Mouse (Mus musculus): ENCODE measurements around the gene Iqgap3.

Gene Iqgap3

DNA sequence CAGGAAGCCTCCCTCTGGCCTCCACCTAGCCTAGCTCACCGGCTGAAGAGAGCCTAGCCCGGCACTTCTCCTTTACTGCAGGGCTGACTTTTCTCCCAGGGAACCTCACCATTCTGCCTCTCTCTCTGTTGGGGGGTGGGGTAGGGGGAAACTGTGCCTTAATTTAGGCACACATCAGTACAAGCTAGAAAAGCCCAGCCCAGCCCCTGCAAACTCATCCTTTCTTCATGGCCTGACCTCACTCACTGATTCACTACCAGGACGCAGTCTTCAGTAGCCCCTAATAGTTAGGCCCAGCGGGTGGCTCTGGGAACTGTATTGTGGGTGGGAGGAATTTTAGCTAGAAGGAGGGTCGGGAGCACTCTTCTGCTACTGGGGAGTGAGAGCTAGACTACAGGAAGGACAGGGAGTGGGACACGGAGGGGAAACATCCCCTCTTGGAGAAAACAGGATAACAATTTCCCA lies 67.8 kb downstream of the Iqgap3 start:
- DNase-seq (ENCODE audit: low spot score in 2 of 2), result peak in 1 of 2 experiments; percentile 57

DNA sequence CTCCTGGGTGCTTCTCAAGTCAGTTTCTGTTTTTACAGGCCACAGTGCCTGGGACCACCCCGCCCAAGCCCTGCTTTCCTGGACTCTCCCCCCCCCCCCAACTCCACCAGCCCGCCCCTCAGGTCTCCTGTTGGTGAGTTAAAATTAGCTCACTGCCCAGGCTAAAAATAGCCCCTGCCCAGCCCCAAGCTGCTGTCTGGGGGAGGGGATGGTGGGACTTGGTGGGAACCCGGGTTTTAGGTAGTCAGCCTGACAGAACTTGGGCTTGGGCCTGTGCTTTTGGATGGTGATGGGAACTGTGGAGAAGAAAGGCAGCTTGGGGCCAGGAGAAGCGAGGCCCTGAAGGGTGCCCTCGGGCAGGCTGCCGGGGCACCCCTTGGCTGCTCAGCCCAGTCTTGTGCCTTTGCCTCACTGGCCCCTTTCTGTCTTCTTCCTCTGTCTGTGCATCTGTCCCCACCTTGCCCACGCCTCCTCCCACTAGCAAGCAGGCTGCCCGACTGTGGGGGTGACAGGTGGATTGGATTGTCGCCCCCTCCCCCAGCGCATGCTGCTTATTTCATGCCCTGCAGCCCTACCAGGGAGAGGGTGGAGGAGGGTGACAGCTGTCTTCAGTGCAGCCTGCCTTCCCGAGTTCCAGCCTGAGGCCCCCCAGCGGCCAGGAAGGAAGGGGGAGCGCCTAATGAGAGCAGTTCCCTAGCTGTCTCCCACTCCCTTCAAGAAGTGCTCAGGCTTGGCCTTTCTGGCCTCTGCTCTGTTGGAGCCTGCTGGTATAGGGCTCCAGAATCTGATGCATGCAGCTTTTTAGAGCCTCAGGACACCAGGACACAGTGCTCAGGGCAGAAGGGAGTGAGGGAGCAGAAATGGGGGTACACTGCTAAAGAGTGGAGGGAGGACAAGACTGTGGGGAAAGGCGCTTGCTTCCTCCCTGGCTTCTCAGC lies 68.6 kb downstream of the Iqgap3 start:
- DNase-seq (ENCODE audit: low spot score in 2 of 2), result no peak

DNA sequence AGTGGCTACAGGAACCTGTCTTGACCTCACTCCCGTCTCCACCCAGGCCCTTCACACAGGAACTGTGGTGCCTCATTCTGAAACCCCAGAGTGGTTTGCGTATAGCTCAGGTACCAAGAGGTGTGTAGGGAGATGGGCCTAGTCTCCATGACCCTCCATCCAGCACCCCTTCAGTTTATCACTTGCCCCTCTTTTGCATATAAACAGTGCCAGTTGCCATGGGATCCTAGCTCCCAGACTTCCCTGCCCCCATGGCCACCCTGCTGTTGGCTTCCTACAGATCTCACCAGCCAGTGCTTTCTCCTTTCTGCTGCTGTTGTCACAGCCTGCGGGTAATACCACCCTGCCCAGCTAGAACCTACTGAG lies 69.2 kb downstream of the Iqgap3 start:
- no peak for DNase-seq (ENCODE audit: low spot score in 2 of 2)

DNA sequence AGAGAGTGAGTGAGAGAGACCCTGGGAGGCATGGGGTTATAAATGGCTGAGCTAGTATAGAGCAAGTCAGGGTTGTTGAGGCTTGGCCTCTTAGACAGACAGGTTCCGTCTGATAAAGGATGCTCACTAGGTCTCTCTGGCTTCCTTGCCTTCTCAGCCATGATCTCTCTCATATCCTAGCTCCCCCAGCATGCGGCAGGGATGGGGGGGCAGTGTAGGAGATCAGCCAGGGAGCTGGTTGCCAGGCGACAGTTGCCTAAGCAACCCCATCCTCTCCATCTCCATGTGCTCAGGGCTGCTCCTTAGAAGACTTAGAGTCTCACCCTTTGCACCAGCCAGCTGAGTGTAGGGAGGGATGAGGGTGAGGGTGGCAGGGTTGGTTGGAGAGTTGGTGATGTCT lies 70.3 kb downstream of the Iqgap3 start:
- DNase-seq (ENCODE audit: low spot score in 2 of 2), result no peak

DNA sequence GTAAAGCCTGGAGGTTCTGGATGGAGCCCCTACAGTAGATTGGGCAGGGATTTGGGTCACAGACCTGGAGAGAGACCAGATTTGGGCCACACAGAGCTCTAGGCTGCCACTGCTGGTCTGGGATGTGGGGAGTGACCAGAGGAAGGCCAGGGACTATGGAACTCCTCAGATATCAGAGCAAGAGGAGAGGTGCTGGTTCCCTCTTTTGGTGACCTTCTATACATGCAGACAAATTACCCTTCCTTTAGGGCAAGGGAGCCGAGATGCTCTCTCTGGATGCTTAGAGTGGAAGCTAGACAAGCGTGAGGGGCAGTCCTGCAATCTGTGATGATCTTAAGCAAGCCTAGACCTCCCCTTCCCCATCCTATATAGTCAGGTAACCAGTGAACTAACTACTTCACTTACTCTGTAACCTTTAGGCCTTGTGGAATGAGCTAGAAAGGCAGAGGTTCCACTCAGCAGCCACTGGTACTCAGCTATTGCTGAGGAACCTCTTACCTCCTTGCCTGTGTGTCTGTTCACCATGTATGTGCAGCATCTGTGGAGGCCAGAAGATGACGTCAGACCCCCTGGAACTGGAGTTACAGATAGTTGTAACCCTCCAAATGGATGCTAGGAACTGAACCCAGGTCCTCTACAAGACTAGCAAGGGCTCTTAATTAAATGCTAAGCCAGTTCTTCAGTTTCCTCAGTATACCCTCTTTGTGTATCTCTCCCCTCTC lies 71.7 kb downstream of the Iqgap3 start:
- no peak for DNase-seq (ENCODE audit: low spot score in 2 of 2)

DNA sequence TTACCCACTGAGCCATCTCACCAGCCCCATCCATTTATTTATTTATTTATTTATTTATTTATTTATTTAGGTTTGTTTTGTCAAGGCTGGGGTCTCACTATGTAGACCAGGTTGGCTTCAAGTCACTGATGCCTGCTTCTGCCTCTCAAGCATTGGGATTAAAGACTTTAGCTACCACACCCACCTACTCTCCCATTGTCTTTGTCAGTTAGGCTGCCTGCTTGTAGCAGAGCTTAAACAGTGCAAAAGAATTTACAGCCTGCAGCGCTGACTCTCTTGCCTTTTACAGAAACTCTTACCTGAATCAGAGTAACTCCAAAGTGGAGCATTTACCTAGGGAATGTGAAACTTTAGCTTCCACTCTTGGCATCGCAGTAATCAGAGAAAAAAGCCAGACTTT lies 72.5 kb downstream of the Iqgap3 start:
- no peak for DNase-seq (ENCODE audit: low spot score in 2 of 2)

DNA sequence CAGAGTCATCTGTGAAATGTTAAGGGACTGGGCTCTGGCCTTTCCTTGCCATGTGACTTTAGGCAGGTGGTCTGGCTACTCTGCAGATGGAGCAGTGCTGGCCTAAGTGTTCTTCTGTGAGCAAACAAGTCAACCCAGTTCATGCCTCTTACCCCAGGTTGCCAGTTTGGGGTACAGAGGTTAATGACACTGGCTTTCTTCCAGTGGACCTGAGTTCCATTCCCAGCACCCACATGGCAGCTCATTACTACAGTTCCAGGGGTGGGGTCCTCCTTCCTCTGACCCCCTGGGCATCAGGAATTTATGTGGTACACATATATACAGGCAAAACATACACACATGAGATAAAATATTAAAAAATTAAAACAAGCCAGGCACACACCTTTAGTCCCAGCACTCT lies 75.0 kb downstream of the Iqgap3 start:
- DNase-seq (ENCODE audit: low spot score in 2 of 2), result no peak

DNA sequence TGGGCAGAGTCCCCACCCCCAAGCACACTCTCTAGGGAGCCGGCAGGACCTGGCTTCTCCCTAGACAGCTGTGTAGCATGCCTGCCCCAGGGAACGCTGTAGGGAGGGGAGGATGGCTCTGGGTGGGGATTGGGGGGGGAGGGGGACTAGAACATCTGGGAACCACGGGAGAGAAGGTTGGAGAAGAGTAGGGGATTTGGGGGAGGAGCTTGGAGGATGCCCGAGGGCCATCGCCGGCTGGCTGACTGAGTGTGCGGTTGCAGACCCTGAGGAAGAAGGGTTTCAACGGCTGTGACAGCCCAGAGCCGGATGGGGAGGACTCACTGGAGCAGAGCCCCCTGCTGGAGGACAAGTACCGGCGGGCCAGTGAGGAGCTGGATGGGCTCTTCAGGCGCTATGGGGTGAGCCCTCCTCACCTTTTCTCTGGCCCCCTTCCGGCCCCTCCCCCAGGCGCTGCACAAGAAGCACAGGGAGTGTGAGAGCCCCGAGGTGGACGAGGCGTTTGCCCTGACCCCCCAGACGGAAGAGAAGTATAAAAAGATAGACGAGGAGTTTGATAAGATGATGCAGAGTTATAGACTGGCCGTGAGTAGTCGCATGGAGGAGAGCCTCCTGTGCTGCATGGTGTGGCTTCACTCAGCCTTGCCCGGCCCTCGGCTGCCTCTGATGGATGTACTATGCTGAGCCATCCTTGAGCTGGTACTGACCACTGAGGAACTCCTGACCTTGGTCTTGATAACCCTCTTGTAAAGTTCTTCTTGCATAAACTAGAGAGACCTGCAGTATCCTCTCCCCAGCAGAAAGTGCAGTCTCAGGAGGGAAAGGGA lies 76.2 kb downstream of the Iqgap3 start:
- peak; percentile 52 to 80 for DNase-seq (ENCODE audit: low spot score in 2 of 2)

DNA sequence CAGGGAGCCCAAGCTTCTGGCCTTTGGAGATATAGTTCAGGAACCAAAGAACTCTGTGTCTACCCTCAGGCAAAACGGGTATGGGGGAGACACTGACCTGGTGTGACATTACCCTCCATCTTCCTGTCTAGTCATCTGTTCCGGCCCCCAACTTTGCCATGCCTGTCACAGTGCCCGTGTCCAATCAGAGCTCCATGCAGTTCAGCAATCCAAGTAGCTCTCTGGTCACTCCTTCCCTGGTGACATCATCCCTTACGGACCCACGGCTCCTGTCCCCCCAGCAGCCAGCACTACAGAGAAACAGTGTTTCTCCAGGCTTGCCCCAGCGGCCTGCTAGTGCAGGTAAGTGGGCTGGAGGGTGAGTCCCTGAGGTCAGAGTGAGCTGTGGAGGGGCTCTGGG lies 77.2 kb downstream of the Iqgap3 start:
- no peak for DNase-seq (ENCODE audit: low spot score in 2 of 2)

DNA sequence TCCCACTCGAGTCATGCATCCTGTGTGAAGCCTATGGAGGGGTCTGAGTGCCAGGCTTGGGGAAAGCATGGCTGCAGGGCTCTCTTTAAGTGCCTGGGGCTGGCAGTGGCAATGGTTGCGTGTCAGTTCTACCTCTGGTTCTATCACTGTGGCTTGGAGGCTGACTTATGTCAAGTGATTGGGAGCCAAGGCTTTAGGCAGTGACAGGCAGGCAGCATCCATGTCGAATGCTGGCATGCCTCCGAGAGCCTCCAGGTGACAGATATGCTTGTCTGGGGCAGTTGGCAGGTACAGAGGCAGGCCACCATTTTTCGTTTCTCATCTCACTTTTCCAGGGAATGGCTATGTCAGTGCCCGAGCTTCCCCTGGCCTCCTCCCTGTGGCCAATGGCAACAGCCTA lies 79.1 kb downstream of the Iqgap3 start:
- no peak for DNase-seq (ENCODE audit: low spot score in 2 of 2)

DNA sequence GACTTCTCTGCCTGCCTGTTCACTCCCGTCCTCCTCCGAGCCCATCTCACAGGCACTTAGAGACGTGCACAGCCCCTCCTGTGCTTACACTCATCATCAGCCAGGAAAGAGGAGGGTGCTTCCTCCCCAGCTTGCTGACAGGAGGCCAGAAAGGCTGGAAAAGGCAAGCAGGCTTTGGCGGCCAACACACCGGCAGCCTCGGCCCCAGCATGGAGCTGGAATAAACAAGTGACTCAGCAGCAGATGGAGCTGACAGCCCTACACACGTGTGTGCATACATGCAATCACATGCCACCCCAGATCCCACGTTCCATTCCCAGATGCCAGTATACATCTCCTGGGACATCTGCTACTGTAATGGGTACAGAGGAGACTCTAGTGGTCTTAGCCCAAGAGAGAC lies 80.5 kb downstream of the Iqgap3 start:
- no peak for DNase-seq (ENCODE audit: low spot score in 2 of 2)

DNA sequence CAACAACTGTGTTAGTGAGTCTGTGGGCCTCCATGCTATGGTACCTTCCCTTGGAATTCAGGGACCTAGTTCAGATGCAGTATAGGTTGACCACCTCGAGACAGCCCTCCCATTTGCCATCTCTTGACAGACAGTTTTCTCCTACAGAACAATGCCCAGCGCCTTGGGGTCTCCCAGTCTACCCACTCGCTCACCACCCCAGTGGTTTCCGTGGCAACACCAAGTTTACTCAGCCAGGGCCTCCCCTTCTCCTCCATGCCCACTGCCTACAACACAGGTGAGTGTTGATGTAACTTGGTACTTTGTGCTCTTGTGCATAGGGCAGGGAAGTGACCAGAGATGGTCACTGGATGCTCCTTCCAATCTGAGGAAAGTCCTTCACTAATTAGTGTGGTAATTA lies 81.0 kb downstream of the Iqgap3 start:
- no peak for DNase-seq (ENCODE audit: low spot score in 2 of 2)

DNA sequence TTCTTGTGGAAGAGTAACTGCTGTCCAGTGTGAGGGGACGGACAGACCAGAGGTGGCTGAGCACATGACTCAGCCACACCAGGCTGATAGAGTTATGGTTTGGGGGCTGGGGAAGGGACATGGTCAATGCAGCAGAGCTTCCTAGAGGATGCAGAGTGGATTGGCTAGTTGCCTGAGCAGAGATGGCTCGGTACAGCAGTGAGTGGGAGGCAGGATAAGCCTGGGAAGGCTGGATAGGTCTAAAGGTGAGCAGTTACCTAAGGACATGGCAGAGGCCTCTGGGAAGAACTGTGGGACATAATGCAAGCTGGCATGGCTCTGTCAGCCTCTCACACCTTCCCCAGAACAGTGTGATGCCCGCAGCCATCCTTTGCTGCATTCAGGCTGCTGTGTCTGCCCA lies 82.1 kb downstream of the Iqgap3 start:
- DNase-seq (ENCODE audit: low spot score in 2 of 2), result no peak

DNA sequence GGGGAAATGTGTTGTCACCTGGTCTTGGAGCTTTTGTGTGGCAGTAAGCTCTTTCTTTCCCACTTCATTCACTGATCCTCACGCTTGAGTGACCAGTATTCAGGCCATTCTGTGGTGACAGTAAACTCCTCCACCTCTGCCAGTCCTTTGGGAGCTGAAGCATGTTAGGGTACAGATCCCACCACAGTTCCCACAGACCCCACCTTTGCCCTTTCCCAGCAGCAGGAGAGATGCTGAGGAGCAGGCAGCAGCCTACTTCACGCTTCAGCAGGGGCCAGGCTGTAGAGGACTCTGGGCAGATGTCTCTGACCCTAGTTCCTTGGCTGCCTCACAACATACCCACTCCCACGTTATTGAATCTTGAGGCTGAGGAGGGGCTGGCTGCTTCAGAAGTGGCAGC lies 82.5 kb downstream of the Iqgap3 start:
- DNase-seq (ENCODE audit: low spot score in 2 of 2), result no peak

DNA sequence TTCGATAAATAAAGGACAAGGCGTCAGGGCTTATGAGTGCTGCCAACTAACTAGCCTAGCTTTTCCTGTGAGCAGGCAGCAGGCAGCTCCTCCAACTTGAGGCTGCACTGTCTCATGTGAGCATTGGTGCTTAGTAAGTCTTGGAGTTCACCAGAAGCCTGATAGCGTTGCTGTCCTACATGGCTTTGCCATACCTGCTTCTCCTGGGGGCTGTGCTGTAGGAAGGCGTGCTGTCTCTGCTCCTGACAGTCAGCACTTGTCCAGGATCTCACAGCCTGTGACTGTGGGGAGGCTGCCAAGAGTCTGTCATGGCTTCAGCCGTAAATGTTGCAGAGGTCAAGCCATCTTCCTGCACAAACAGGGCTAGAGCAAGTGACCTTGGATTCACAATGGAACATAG lies 84.3 kb downstream of the Iqgap3 start:
- no peak for DNase-seq (ENCODE audit: low spot score in 2 of 2)

DNA sequence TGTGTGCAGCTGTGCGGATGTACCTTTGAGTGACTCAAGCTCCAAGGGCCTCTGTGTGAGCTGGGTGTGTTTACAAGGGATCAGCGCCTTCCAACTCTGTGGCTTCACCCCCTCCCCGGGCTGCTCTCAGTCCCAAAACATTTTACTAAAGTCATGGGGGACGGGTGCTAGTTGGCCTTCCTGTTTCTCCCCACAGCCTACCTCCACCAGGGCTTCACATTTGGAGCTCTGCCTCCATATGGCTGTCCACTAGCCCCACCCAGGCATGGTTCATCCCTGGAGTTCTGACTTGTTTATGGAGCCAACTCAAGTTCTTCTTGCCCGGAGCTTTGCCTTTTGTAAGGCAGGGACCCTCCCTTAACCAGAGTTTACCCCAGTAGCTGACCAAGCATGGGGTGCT lies 88.6 kb downstream of the Iqgap3 start:
- no peak for DNase-seq (ENCODE audit: low spot score in 2 of 2)
